ENCODE assay signal across 8 mouse cellular contexts in genomic region chr7:135537948-135538741, GRCm38 (mm10). TPM values are rescaled to one million over a fixed set of nuclear protein-coding genes. Genes with fewer than 3 reads are reported as not detected.
DNase-seq lines count a peak whose midpoint lies in the region; ATAC-seq lines count a peak whose summit lies in the region.

No protein-coding gene starts in this region.

- peak; percentile 32 for ATAC-seq in embryonic facial prominence, embryonic 14.5 days (ENCODE audit: low read depth)
- ATAC-seq in heart, embryonic 15.5 days (replicated peaks; ENCODE audit: insufficient number of reproducible peaks, insufficient read depth, low FRiP score, low read depth): peak; percentile 28
- ATAC-seq in lung, embryonic 15.5 days (ENCODE audit: borderline replicate concordance, extremely low read depth, low FRiP score, low TSS enrichment): peak; percentile 47

- DNase-seq in CD4-positive, CD25-positive, alpha-beta regulatory T cell, adult 2 months (ENCODE audit: low read depth, low spot score): peak; percentile 10
- DNase-seq in adrenal gland, adult 8-10 months: peak; percentile 11
- DNase-seq in embryonic facial prominence, embryonic 14.5 days (ENCODE audit: low spot score): no peak
- peak; percentile 49 to 69 for DNase-seq in layer of hippocampus, postnatal 10 days (ENCODE audit: low spot score in 2 of 2)
- DNase-seq in ovary, postnatal 14 days (ENCODE audit: low spot score): peak; percentile 5
- no peak for DNase-seq in T-cell, adult 2 months (ENCODE audit: low spot score)

- peak overlapping the region; percentile 99 for H3K4me2 ChIP-seq in embryonic facial prominence, embryonic 14.5 days (ENCODE audit: low read depth, low read length)
- peak overlapping the region; percentile 97 for H3K4me2 ChIP-seq in heart, embryonic 15.5 days
- peak overlapping the region; percentile 94 for H3K4me2 ChIP-seq in lung, embryonic 15.5 days

- 3% methylated on average over 28 of the region's 71 CpGs for whole genome bisulfite sequencing in embryonic facial prominence, embryonic 14.5 days
- WGBS in heart, embryonic 15.5 days: 2% methylated on average over 71 of the region's 71 CpGs
- under 1% methylated on average over 71 of the region's 71 CpGs for WGBS in lung, embryonic 15.5 days

- H3K9ac ChIP-seq in embryonic facial prominence, embryonic 14.5 days (ENCODE audit: low read depth, low read length): peak overlapping the region; percentile 75
- H3K9ac ChIP-seq in heart, embryonic 15.5 days: peak overlapping the region; percentile 58
- peak overlapping the region; percentile 41 for H3K9ac ChIP-seq in lung, embryonic 15.5 days

- H3K4me3 ChIP-seq in embryonic facial prominence, embryonic 14.5 days (ENCODE audit: low read depth, low read length): peak overlapping the region; percentile 68
- H3K4me3 ChIP-seq in heart, embryonic 15.5 days: peak overlapping the region; percentile 67
- H3K4me3 ChIP-seq in lung, embryonic 15.5 days: peak overlapping the region; percentile 56

- H3K27ac ChIP-seq in embryonic facial prominence, embryonic 14.5 days (replicated peaks; ENCODE audit: low read depth, low read length): 0 out of 2 replicates have a peak overlapping the region, but pooled peaks have one; percentile 15
- H3K27ac ChIP-seq in heart, embryonic 15.5 days: no peak overlapping the region
- H3K27ac ChIP-seq in lung, embryonic 15.5 days: no peak overlapping the region

- H3K9me3 ChIP-seq in embryonic facial prominence, embryonic 14.5 days (ENCODE audit: control insufficient read depth, low read length): no peaks in the 10 kb centered on the region
- no peaks in the 10 kb centered on the region for H3K9me3 ChIP-seq in heart, embryonic 15.5 days (replicated peaks)
- H3K9me3 ChIP-seq in lung, embryonic 15.5 days: no peaks in the 10 kb centered on the region

- H3K36me3 ChIP-seq in embryonic facial prominence, embryonic 14.5 days (ENCODE audit: control insufficient read depth, insufficient read depth, low read length): no peaks in the 10 kb centered on the region
- no peaks in the 10 kb centered on the region for H3K36me3 ChIP-seq in heart, embryonic 15.5 days
- H3K36me3 ChIP-seq in lung, embryonic 15.5 days: no peaks in the 10 kb centered on the region

- peaks cover 12% of the 10 kb centered on the region for H3K27me3 ChIP-seq in embryonic facial prominence, embryonic 14.5 days (replicated peaks; ENCODE audit: control insufficient read depth, insufficient read depth, low read length)
- peaks cover 31% of the 10 kb centered on the region for H3K27me3 ChIP-seq in heart, embryonic 15.5 days
- H3K27me3 ChIP-seq in lung, embryonic 15.5 days: peaks cover 19% of the 10 kb centered on the region

- peaks cover 4% of the 10 kb centered on the region; the same call in 1 of the 2 replicates for H3K4me1 ChIP-seq in embryonic facial prominence, embryonic 14.5 days (ENCODE audit: control insufficient read depth, insufficient read depth, low read length)
- H3K4me1 ChIP-seq in heart, embryonic 15.5 days (replicated peaks): peaks cover 9% of the 10 kb centered on the region
- H3K4me1 ChIP-seq in lung, embryonic 15.5 days: peaks cover 10% of the 10 kb centered on the region; the same call in 1 of the 2 replicates

RNA-seq across cellular contexts. Expression of gene Ptpre, which starts 0.9 kb away (rescaled TPM):
- 10 to 100 TPM in 2 of 4 experiments, 1 to 10 TPM in 2; 6.9 to 12.3 (median 9.7) TPM for total RNA-seq in adrenal gland, adult 8-10 months (2022)
- polyA plus RNA-seq in embryonic facial prominence, embryonic 14.5 days (2014; fragmentation: Nextera tagmentation; extraction: Ambion mirVana): 3.9 and 4.1 TPM in 2 replicates
- 2.1 and 4.0 TPM in 2 replicates for polyA plus RNA-seq in heart, embryonic 15.5 days (2015; fragmentation: Nextera tagmentation; extraction: Ambion mirVana)
- total RNA-seq in layer of hippocampus, postnatal 10 days (2021): 10 to 100 TPM; 50.6 to 56.8 TPM
- polyA plus RNA-seq in lung, embryonic 15.5 days (2015; fragmentation: Nextera tagmentation; extraction: Ambion mirVana): 1.7 and 2.2 TPM in 2 replicates

RNA-seq across cellular contexts. Expression of gene Clrn3, which starts 9.7 kb away (rescaled TPM):
- total RNA-seq in adrenal gland, adult 8-10 months (2022): not detected
- not detected in 2 replicates for polyA plus RNA-seq in embryonic facial prominence, embryonic 14.5 days (2014; fragmentation: Nextera tagmentation; extraction: Ambion mirVana)
- polyA plus RNA-seq in heart, embryonic 15.5 days (2015; fragmentation: Nextera tagmentation; extraction: Ambion mirVana): not detected in 2 replicates
- not detected for total RNA-seq in layer of hippocampus, postnatal 10 days (2021)
- polyA plus RNA-seq in lung, embryonic 15.5 days (2015; fragmentation: Nextera tagmentation; extraction: Ambion mirVana): 0.04 TPM in 1 of 2 replicates, not detected in the other

Comparison
In these comparisons a context has a peak if more than half of its experiments do, and no peak if none do; other contexts are left out.
1. DNase-seq: peak in CD4-positive, CD25-positive, alpha-beta regulatory T cell, adult 2 months (single experiment), adrenal gland, adult 8-10 months (single experiment), layer of hippocampus, postnatal 10 days (2 of 2) and ovary, postnatal 14 days (single experiment); none in embryonic facial prominence, embryonic 14.5 days (single experiment) and T-cell, adult 2 months (single experiment).
2. Peak in every context shown above with its lines, with median percentiles within 50 percentile points of each other: ATAC-seq, H3K4me2 ChIP-seq, H3K4me3 ChIP-seq and H3K9ac ChIP-seq.